Mouse (Mus musculus): ENCODE results near the gene Pgd. TPM values are rescaled to one million over a fixed set of nuclear protein-coding genes. Genes with fewer than 3 reads are reported as not detected.

Pgd gene
- total RNA-seq, 1 experiment from 2014 or later, result 56.8 TPM

Other genes starting within 250 kb of the Pgd start
- gene Pex14, start 66.9 kb downstream of the Pgd start, total RNA-seq (2017), result 11.9 and 12.1 TPM in 2 replicates
- gene Dffa, start 62.6 kb downstream of the Pgd start, total RNA-seq (2017), result 19.1 and 22.9 TPM in 2 replicates
- not detected in 2 replicates for gene Cort, start 40.0 kb downstream of the Pgd start, total RNA-seq (2017)
- gene Cenps, start 29.1 kb downstream of the Pgd start, total RNA-seq (2017), result 16.2 and 32.3 TPM in 2 replicates
- gene Kif1b, start 140.9 kb upstream of the Pgd start, total RNA-seq (2017), result 6.0 and 6.6 TPM in 2 replicates

All from common myeloid progenitor, adult 5-6 weeks (primary cell).